Mouse (Mus musculus) midbrain, embryonic 12.5 days (tissue): Measurements from ENCODE around the gene C1qa. TPM values are rescaled to one million over a fixed set of nuclear protein-coding genes. Genes with fewer than 3 reads are reported as not detected.

Source experiments
- ATAC-seq: fragments of 200-750 bp; cut with Nextera tagmentation; 2 replicates; pipeline ENCODE4 v1.8.0; 2017; ENCODE audit warnings: low read depth, moderate TSS enrichment, moderate library complexity; ENCODE audit not compliant: low FRiP score
- H3K27ac ChIP-seq: fragments of 300-500 bp; sonication (generic); replicated peaks from 2 replicates; pipeline ENCODE4 v1.5.1; 2016; ENCODE audit warnings: mild to moderate bottlenecking
- H3K27me3 ChIP-seq: fragments of 300-500 bp; sonication (generic); 2 replicates; pipeline ENCODE4 v1.6.1; 2016; ENCODE audit warnings: mild to moderate bottlenecking
- H3K36me3 ChIP-seq: fragments of 300-500 bp; sonication (generic); 2 replicates; pipeline ENCODE4 v1.6.1; 2016
- H3K4me1 ChIP-seq: fragments of 300-500 bp; sonication (generic); 2 replicates; pipeline ENCODE4 v1.6.1; 2016
- H3K4me2 ChIP-seq: fragments of 300-500 bp; sonication (generic); replicated peaks from 2 replicates; pipeline ENCODE4 v1.6.1; 2016; ENCODE audit warnings: mild to moderate bottlenecking, moderate library complexity
- H3K4me3 ChIP-seq: fragments of 300-500 bp; sonication (generic); 2 replicates; pipeline ENCODE4 v1.5.1; 2016; ENCODE audit warnings: mild to moderate bottlenecking
- H3K9ac ChIP-seq: fragments of 300-500 bp; sonication (generic); replicated peaks from 2 replicates; pipeline ENCODE4 v1.6.1; 2016; ENCODE audit warnings: mild to moderate bottlenecking, moderate library complexity
- H3K9me3 ChIP-seq: fragments of 300-500 bp; sonication (generic); 2 replicates; pipeline ENCODE4 v1.6.1; 2016; ENCODE audit warnings: mild to moderate bottlenecking
- WGBS: fragments of 180-500 bp; shearing (Covaris S2); methylation state at CpG from one replicate; pipeline ENCODE4 v1.1.7; 2016; 5-methylcytosine and 5-hydroxymethylcytosine counted together
- polyA plus RNA-seq: library from polyadenylated mRNA; unstranded; fragments of >200 nt; fragmentation: Nextera tagmentation; extraction: Ambion mirVana; gene quantifications from 2 replicates; pipeline ENCODE4 v1.2.1, GENCODE M21; 2016

C1qa gene
- polyA plus RNA-seq, 1 experiment from 2014 or later = 17.0 TPM

- H3K27ac ChIP-seq = no peak overlapping the region
- H3K4me3 ChIP-seq = no peak overlapping the region
- H3K9me3 ChIP-seq = no peaks in the 10 kb centered on the region
- H3K27me3 ChIP-seq = peaks cover 75% of the 10 kb centered on the region
- H3K9ac ChIP-seq = no peak overlapping the region
- H3K4me1 ChIP-seq = peaks cover 22% of the 10 kb centered on the region
- no peaks in the 10 kb centered on the region for H3K36me3 ChIP-seq
- ATAC-seq = no peak
- no peak overlapping the region for H3K4me2 ChIP-seq
- 76% methylated on average over 3 of the region's 3 CpGs for WGBS
These were observed 20.9 kb upstream of the C1qa start for GRCm38 (mm10) chr4:136919526-136919925.

DNA sequence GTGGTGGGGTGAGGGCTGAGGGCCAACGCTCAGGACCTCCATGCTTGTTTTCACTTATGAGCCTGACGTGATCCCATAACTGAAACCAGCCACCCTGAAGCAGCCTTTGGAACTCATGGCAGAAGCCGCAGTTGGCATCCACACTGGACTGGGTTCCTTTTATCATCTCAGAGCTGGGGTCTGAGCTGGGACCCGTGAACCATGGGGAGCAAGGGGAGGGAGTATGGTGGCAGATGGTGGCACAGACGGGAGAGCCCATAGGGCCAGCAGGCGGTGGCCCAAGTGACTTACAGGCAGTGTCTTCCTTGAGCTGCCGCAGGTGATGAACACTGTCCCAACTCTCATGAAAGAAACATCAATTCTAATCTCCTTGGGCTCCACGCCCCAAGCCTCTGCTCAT lies 20.2 kb upstream of the C1qa start:
- H3K9ac ChIP-seq = no peak overlapping the region
- no peak for ATAC-seq
- no peaks in the 10 kb centered on the region for H3K9me3 ChIP-seq
- no peaks in the 10 kb centered on the region for H3K36me3 ChIP-seq
- H3K4me1 ChIP-seq = peaks cover 26% of the 10 kb centered on the region
- no peak overlapping the region for H3K4me2 ChIP-seq
- peaks cover 78% of the 10 kb centered on the region for H3K27me3 ChIP-seq
- WGBS = 84% methylated on average over 8 of the region's 8 CpGs
- H3K27ac ChIP-seq = no peak overlapping the region
- H3K4me3 ChIP-seq = no peak overlapping the region

GRCm38 (mm10) chr4:136917165-136917524 lies 18.5 kb upstream of the C1qa start:
- peak overlapping the region; percentile 65; the same call in 1 of the 2 replicates for H3K27ac ChIP-seq
- H3K4me3 ChIP-seq = no peak overlapping the region
- WGBS = 46% methylated on average over 7 of the region's 7 CpGs
- no peak overlapping the region for H3K9ac ChIP-seq
- H3K9me3 ChIP-seq = no peaks in the 10 kb centered on the region
- H3K4me1 ChIP-seq = peaks cover 36% of the 10 kb centered on the region
- ATAC-seq = no peak
- no peak overlapping the region for H3K4me2 ChIP-seq
- no peaks in the 10 kb centered on the region for H3K36me3 ChIP-seq
- H3K27me3 ChIP-seq = peaks cover 73% of the 10 kb centered on the region

GRCm38 (mm10) chr4:136916359-136917164 lies 18.0 kb upstream of the C1qa start:
- peaks cover 73% of the 10 kb centered on the region for H3K27me3 ChIP-seq
- no peak overlapping the region for H3K9ac ChIP-seq
- H3K4me2 ChIP-seq = no peak overlapping the region
- no peak for ATAC-seq
- no peak overlapping the region for H3K4me3 ChIP-seq
- 62% methylated on average over 20 of the region's 20 CpGs for WGBS
- peak overlapping the region; percentile 65 for H3K27ac ChIP-seq
- H3K9me3 ChIP-seq = no peaks in the 10 kb centered on the region
- H3K36me3 ChIP-seq = no peaks in the 10 kb centered on the region
- H3K4me1 ChIP-seq = peaks cover 37% of the 10 kb centered on the region

- 13% methylated on average over 9 of the region's 9 CpGs for WGBS
- H3K4me3 ChIP-seq = peak overlapping the region; percentile 9; the same call in 1 of the 2 replicates
- no peak for ATAC-seq
- H3K27ac ChIP-seq = peak overlapping the region; percentile 81
- no peak overlapping the region for H3K9ac ChIP-seq
- H3K4me1 ChIP-seq = peaks cover 46% of the 10 kb centered on the region
- peaks cover 81% of the 10 kb centered on the region for H3K27me3 ChIP-seq
- peak overlapping the region; percentile 25; the same call in 1 of the 2 replicates for H3K4me2 ChIP-seq
- no peaks in the 10 kb centered on the region for H3K9me3 ChIP-seq
- no peaks in the 10 kb centered on the region for H3K36me3 ChIP-seq
These were observed 14.2 kb upstream of the C1qa start for GRCm38 (mm10) chr4:136912841-136913240.

- ATAC-seq = no peak; the same call in 1 of the 2 replicates
- H3K4me2 ChIP-seq = peak overlapping the region; percentile 40
- H3K27ac ChIP-seq = peak overlapping the region; percentile 81
- H3K4me3 ChIP-seq = peak overlapping the region; percentile 9; the same call in 1 of the 2 replicates
- H3K27me3 ChIP-seq = peaks cover 81% of the 10 kb centered on the region
- H3K9me3 ChIP-seq = no peaks in the 10 kb centered on the region
- H3K36me3 ChIP-seq = no peaks in the 10 kb centered on the region
- WGBS = 42% methylated on average over 9 of the region's 9 CpGs
- peaks cover 40% of the 10 kb centered on the region for H3K4me1 ChIP-seq
- no peak overlapping the region for H3K9ac ChIP-seq
These were observed 13.2 kb upstream of the C1qa start for GRCm38 (mm10) chr4:136911804-136912203.

- peak overlapping the region; percentile 81 for H3K27ac ChIP-seq
- peaks cover 83% of the 10 kb centered on the region for H3K27me3 ChIP-seq
- no peaks in the 10 kb centered on the region for H3K9me3 ChIP-seq
- WGBS = 3% methylated on average over 17 of the region's 17 CpGs
- H3K4me1 ChIP-seq = peaks cover 34% of the 10 kb centered on the region
- no peaks in the 10 kb centered on the region for H3K36me3 ChIP-seq
- peak overlapping the region; percentile 40 for H3K4me2 ChIP-seq
- H3K9ac ChIP-seq = no peak overlapping the region
- no peak overlapping the region for H3K4me3 ChIP-seq
- ATAC-seq = peak; percentile 77
These were observed 12.6 kb upstream of the C1qa start for GRCm38 (mm10) chr4:136911211-136911646.

- H3K27me3 ChIP-seq = peaks cover 90% of the 10 kb centered on the region
These were observed 9.2 kb upstream of the C1qa start for GRCm38 (mm10) chr4:136907809-136908208.

DNA sequence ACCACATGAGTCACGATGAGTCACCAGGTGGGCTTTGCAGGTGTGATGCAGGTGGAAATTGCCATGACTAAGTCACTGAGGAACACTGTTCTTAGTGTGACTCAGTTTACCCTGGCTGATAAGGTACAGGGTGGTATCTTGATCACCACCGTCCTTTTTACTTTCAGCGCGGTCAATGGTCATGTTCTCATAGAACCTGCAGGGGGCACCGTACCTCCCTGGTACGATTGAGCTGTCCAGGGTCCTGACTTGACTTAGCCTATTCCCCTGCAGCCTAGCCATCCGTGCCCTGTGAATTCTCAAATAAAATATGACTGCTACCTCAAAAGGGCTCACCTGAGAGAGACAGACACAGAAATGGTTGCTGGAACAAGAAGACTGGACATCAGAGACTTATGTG lies 8.4 kb upstream of the C1qa start:
- Histone ChIP-seq H3K9ac (no peak overlapping the region), H3K36me3 (no peaks in the 10 kb centered on the region), H3K4me2 (no peak overlapping the region), H3K4me3 (no peak overlapping the region), H3K27me3 (peaks cover 91% of the 10 kb centered on the region), H3K27ac (no peak overlapping the region), H3K4me1 (peaks cover 29% of the 10 kb centered on the region), H3K9me3 (no peaks in the 10 kb centered on the region)
- ATAC-seq = no peak
- WGBS = 14% methylated on average over 7 of the region's 7 CpGs

More at GRCm38 (mm10) chr4:136907809-136908208, 9.2 kb upstream of the C1qa start:
- no peak overlapping the region for H3K4me3 ChIP-seq
- H3K36me3 ChIP-seq = no peaks in the 10 kb centered on the region
- peaks cover 37% of the 10 kb centered on the region for H3K4me1 ChIP-seq
- H3K27ac ChIP-seq = no peak overlapping the region
- H3K9ac ChIP-seq = no peak overlapping the region
- H3K4me2 ChIP-seq = no peak overlapping the region
- no peak for ATAC-seq
- H3K9me3 ChIP-seq = no peaks in the 10 kb centered on the region

DNA sequence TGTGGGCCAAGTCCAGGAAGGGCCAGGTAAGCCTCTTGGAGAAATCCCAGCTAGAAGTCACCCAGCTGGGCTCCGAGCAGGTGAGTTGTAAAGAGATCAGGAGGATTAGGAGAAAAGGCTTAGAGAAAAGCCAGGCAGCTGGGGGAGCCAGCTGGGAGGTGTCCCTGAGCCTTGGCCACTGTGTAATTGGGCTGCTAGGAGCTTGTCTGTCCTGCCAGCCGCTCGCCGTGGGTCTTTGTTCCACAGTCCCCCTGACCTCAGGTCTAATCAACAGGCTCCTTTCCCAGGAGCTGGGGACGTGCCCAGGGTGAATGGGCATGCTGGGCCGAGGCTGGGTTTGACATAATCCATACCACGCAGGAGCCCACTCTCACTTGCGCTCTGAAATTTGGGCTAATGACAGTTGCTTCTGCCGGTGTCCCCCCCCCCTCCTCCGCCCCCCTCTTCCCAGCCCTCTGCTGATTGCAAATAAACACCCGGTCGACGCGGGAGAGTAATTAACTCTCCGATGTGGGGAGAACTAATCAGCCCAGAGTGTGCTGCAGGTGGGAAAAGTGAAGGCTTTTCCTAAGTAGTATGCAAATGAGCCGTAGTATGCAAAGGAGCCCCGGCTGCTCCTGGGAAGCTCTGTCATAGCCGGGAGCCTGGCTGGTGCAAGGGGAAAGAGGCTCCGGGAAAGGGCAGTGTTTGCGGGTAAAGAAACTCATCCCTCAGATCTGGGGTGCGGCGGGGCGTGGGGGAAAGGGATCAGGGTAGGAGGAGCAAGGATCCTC lies 6.3 kb upstream of the C1qa start:
- Histone ChIP-seq H3K4me2 (peak overlapping the region; percentile 38), H3K36me3 (no peaks in the 10 kb centered on the region), H3K9ac (no peak overlapping the region; the same call in 1 of the 2 replicates), H3K4me1 (peaks cover 15% of the 10 kb centered on the region), H3K27ac (no peak overlapping the region; the same call in 1 of the 2 replicates), H3K9me3 (no peaks in the 10 kb centered on the region), H3K4me3 (peak overlapping the region; percentile 6; the same call in 1 of the 2 replicates), H3K27me3 (peaks cover 76% of the 10 kb centered on the region)
- peak; percentile 38; the same call in 1 of the 2 replicates for ATAC-seq
- WGBS = under 1% methylated on average over 23 of the region's 23 CpGs

DNA sequence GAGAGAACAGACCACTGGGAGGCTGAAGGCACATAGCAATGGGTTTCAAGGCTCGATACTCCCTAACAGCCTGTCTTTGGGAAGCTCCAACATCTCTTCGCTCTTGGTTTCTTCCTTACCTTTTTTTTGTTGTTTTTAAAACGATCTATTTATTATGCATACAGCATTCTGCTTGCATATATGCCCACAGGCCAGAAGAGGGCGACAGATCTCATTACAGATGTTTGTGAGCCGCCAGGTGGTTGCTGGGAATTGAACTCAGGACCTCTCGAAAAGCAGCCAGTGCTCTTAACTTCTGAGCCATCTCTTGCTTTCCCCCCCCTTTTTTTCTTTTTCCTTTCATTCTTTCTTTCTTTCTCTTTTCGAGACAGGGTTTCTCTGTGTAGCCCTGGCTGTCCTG lies 551 bp upstream of the C1qa start:
- no peak overlapping the region for H3K27ac ChIP-seq
- H3K4me2 ChIP-seq = no peak overlapping the region
- no peaks in the 10 kb centered on the region for H3K36me3 ChIP-seq
- no peak for ATAC-seq
- peaks cover 73% of the 10 kb centered on the region for H3K27me3 ChIP-seq
- peaks cover 12% of the 10 kb centered on the region; the same call in 1 of the 2 replicates for H3K4me1 ChIP-seq
- no peak overlapping the region for H3K4me3 ChIP-seq
- no peak overlapping the region for H3K9ac ChIP-seq
- no peaks in the 10 kb centered on the region for H3K9me3 ChIP-seq
- WGBS = 69% methylated on average over 7 of the region's 7 CpGs

GRCm38 (mm10) chr4:136898084-136898598 lies 462 bp downstream of the C1qa start:
- no peak for ATAC-seq

More at GRCm38 (mm10) chr4:136898084-136898598, 462 bp downstream of the C1qa start:
- WGBS = 69% methylated on average over 9 of the region's 9 CpGs
- peaks cover 74% of the 10 kb centered on the region for H3K27me3 ChIP-seq
- H3K9ac ChIP-seq = no peak overlapping the region
- no peaks in the 10 kb centered on the region for H3K9me3 ChIP-seq
- H3K4me1 ChIP-seq = peaks cover 12% of the 10 kb centered on the region; the same call in 1 of the 2 replicates
- H3K4me2 ChIP-seq = no peak overlapping the region
- H3K4me3 ChIP-seq = no peak overlapping the region
- no peaks in the 10 kb centered on the region for H3K36me3 ChIP-seq
- H3K27ac ChIP-seq = 0 out of 2 replicates have a peak overlapping the region, but pooled peaks have one; percentile 30
